Mouse (Mus musculus): ENCODE results near the gene Gm7861. TPM values are rescaled to one million over a fixed set of nuclear protein-coding genes. Genes with fewer than 3 reads are reported as not detected.
"Not testable (repeated sequence)": the region's sequence is repeated elsewhere in the genome, so short reads cannot be mapped to it uniquely, and the experiment has no call there.

Gene Gm7861
- not detected in 2 replicates for polyA plus RNA-seq (2015; fragmentation: Nextera tagmentation; extraction: Ambion mirVana)

DNA sequence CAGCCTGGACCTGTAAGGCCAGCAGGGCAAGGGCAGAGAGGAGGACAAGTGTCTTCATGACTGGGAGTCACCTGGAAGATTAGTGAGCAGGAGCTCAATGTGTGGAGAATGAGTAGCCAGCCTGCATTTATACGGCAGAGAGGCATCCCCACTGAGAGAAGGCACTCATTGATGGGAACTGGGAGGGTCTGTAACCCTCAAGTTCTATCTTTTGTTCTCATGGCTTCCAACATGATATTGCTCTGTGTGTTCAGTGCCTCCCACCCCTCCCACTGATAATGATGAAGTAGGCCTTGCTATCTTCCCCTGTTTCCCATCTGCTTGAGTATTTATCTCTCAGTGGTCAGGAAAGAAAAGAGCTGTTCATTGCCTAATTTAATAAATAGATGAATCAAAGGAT lies at the start of gene Gm7861:
TSS of gene Gm7861 (minus strand) at position 101 of the 400 bp plus-strand sequence.
- no CpG with 5 or more reads among the region's 1 CpGs for WGBS
- not testable (repeated sequence) for H3K9ac ChIP-seq; H3K27me3 ChIP-seq; H3K36me3 ChIP-seq; ATAC-seq (ENCODE audit: insufficient number of reproducible peaks, low FRiP score, low TSS enrichment, low read depth); H3K4me1 ChIP-seq; H3K27ac ChIP-seq (replicated peaks); H3K4me3 ChIP-seq (replicated peaks); H3K4me2 ChIP-seq (replicated peaks); H3K9me3 ChIP-seq (replicated peaks)

DNA sequence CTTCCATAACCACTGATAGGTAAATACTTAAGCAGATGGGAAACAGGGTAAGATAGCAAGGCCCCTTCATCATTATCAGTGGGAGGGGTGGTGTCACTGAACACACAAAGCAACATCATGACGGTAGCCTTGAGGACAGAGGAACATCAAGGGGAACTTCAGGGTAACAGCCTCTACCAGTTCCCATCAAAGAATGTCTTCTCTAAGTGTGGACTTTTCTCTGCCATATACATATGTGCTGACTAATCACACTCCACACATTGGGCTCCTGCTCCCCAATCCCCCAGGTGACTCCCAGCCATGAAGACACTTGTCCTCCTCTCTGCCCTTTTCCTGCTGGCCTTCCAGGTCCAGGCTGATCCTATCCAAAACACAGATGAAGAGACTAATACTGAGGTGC lies 23.6 kb upstream of the Gm7861 start, which contains the start of gene Defa26:
TSS of gene Defa26 (plus strand) at position 301 of the 400 bp plus-strand sequence.
- not testable (repeated sequence) for H3K36me3 ChIP-seq; H3K9me3 ChIP-seq (replicated peaks); ATAC-seq (ENCODE audit: insufficient number of reproducible peaks, low FRiP score, low TSS enrichment, low read depth); H3K27me3 ChIP-seq; H3K4me1 ChIP-seq; H3K27ac ChIP-seq (replicated peaks); H3K4me3 ChIP-seq (replicated peaks); H3K9ac ChIP-seq; H3K4me2 ChIP-seq (replicated peaks)
- WGBS, result 100% methylated on average over 1 of the region's 1 CpGs

DNA sequence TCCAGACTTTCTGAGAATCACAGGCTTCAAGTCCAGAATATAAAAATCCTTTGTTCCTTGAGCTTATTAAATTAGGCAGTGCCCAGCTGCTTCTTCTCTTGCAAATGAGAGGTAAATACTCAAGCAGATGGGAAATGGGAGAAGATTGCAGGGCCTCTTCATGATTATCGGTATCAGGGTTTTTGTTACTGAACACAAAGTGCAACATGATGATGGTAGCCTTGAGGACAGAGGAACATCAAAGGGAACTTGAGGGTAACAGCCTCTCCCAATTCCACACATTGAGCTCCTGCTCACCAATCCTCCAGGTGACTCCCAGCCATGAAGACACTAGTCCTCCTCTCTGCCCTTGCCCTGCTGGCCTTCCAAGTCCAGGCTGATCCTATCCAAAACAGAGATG lies 11.6 kb downstream of the Gm7861 start, which contains the start of gene Defa28:
TSS of gene Defa28 (plus strand) at position 301 of the 400 bp plus-strand sequence.
- H3K9ac ChIP-seq; ATAC-seq (ENCODE audit: insufficient number of reproducible peaks, low FRiP score, low TSS enrichment, low read depth); H3K4me2 ChIP-seq (replicated peaks); H3K27me3 ChIP-seq; H3K9me3 ChIP-seq (replicated peaks); H3K4me1 ChIP-seq; H3K4me3 ChIP-seq (replicated peaks); H3K27ac ChIP-seq (replicated peaks); H3K36me3 ChIP-seq: not testable (repeated sequence)
- WGBS, result no CpG with 5 or more reads among the region's 1 CpGs

DNA sequence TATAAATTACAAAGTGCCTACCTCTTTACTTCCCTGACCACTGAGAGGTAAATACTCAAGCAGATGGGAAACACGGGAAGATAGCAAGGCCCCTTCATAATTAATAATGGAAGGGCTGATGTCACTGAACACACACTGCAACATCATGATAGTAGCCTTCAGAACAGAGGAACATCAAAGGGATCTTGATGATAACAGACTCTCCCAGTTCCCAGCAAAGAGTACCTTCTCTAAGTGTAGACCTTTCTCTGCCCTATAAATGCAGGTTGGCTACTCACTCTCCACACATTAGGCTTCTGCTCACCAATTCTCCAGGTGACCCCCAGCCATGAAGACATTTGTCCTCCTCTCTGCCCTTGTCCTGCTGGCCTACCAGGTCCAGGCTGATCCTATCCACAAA lies 29.2 kb downstream of the Gm7861 start, which contains the start of gene Defa37:
TSS of gene Defa37 (plus strand) at position 301 of the 400 bp plus-strand sequence.
- H3K27me3 ChIP-seq; ATAC-seq (ENCODE audit: insufficient number of reproducible peaks, low FRiP score, low TSS enrichment, low read depth); H3K9me3 ChIP-seq (replicated peaks); H3K36me3 ChIP-seq; H3K9ac ChIP-seq; H3K27ac ChIP-seq (replicated peaks); H3K4me1 ChIP-seq; H3K4me3 ChIP-seq (replicated peaks); H3K4me2 ChIP-seq (replicated peaks): not testable (repeated sequence)
- WGBS, result no CpG with 5 or more reads among the region's 1 CpGs

Other genes starting within 250 kb of the Gm7861 start
- not detected in 2 replicates for gene Defa2, start 216.0 kb downstream of the Gm7861 start, polyA plus RNA-seq (2015; fragmentation: Nextera tagmentation; extraction: Ambion mirVana)
- gene Defa33, start 202.7 kb downstream of the Gm7861 start, polyA plus RNA-seq (2015; fragmentation: Nextera tagmentation; extraction: Ambion mirVana), result not detected in 2 replicates
- not detected in 2 replicates for gene Defa36, start 167.1 kb downstream of the Gm7861 start, polyA plus RNA-seq (2015; fragmentation: Nextera tagmentation; extraction: Ambion mirVana)
- gene Gm7849, start 137.9 kb downstream of the Gm7861 start, polyA plus RNA-seq (2015; fragmentation: Nextera tagmentation; extraction: Ambion mirVana), result not detected in 2 replicates
- not detected in 2 replicates for gene Defa20, start 85.2 kb downstream of the Gm7861 start, polyA plus RNA-seq (2015; fragmentation: Nextera tagmentation; extraction: Ambion mirVana)
- gene Defa32, start 65.5 kb downstream of the Gm7861 start, polyA plus RNA-seq (2015; fragmentation: Nextera tagmentation; extraction: Ambion mirVana), result not detected in 2 replicates
- gene Defa37, start 29.1 kb downstream of the Gm7861 start, polyA plus RNA-seq (2015; fragmentation: Nextera tagmentation; extraction: Ambion mirVana), result not detected in 2 replicates
- not detected in 2 replicates for gene Defa28, start 11.5 kb downstream of the Gm7861 start, polyA plus RNA-seq (2015; fragmentation: Nextera tagmentation; extraction: Ambion mirVana)
- gene Defa26, start 23.7 kb upstream of the Gm7861 start, polyA plus RNA-seq (2015; fragmentation: Nextera tagmentation; extraction: Ambion mirVana), result not detected in 2 replicates
- not detected in 2 replicates for gene Defa17, start 61.3 kb upstream of the Gm7861 start, polyA plus RNA-seq (2015; fragmentation: Nextera tagmentation; extraction: Ambion mirVana)
- not detected in 2 replicates for gene Defa34, start 71.3 kb upstream of the Gm7861 start, polyA plus RNA-seq (2015; fragmentation: Nextera tagmentation; extraction: Ambion mirVana)
- not detected in 2 replicates for gene AY761184, start 109.1 kb upstream of the Gm7861 start, polyA plus RNA-seq (2015; fragmentation: Nextera tagmentation; extraction: Ambion mirVana)
- not detected in 2 replicates for gene Defa24, start 140.0 kb upstream of the Gm7861 start, polyA plus RNA-seq (2015; fragmentation: Nextera tagmentation; extraction: Ambion mirVana)
- gene Defb50, start 229.0 kb upstream of the Gm7861 start, polyA plus RNA-seq (2015; fragmentation: Nextera tagmentation; extraction: Ambion mirVana), result not detected in 2 replicates
- gene Defb2, start 245.4 kb upstream of the Gm7861 start, polyA plus RNA-seq (2015; fragmentation: Nextera tagmentation; extraction: Ambion mirVana), result not detected in 2 replicates